Mouse (Mus musculus) midbrain, embryonic 12.5 days (tissue): ENCODE results near the gene Ncf4. TPM values are rescaled to one million over a fixed set of nuclear protein-coding genes. Genes with fewer than 3 reads are reported as not detected.

Source experiments
- ATAC-seq: fragments of 200-750 bp; cut with Nextera tagmentation; 2 replicates; pipeline ENCODE4 v1.8.0; 2017; ENCODE audit warnings: low read depth, moderate TSS enrichment, moderate library complexity; ENCODE audit not compliant: low FRiP score
- H3K27ac ChIP-seq: fragments of 300-500 bp; sonication (generic); replicated peaks from 2 replicates; pipeline ENCODE4 v1.5.1; 2016; ENCODE audit warnings: mild to moderate bottlenecking
- H3K27me3 ChIP-seq: fragments of 300-500 bp; sonication (generic); 2 replicates; pipeline ENCODE4 v1.6.1; 2016; ENCODE audit warnings: mild to moderate bottlenecking
- H3K36me3 ChIP-seq: fragments of 300-500 bp; sonication (generic); 2 replicates; pipeline ENCODE4 v1.6.1; 2016
- H3K4me1 ChIP-seq: fragments of 300-500 bp; sonication (generic); 2 replicates; pipeline ENCODE4 v1.6.1; 2016
- H3K4me2 ChIP-seq: fragments of 300-500 bp; sonication (generic); replicated peaks from 2 replicates; pipeline ENCODE4 v1.6.1; 2016; ENCODE audit warnings: mild to moderate bottlenecking, moderate library complexity
- H3K4me3 ChIP-seq: fragments of 300-500 bp; sonication (generic); 2 replicates; pipeline ENCODE4 v1.5.1; 2016; ENCODE audit warnings: mild to moderate bottlenecking
- H3K9ac ChIP-seq: fragments of 300-500 bp; sonication (generic); replicated peaks from 2 replicates; pipeline ENCODE4 v1.6.1; 2016; ENCODE audit warnings: mild to moderate bottlenecking, moderate library complexity
- H3K9me3 ChIP-seq: fragments of 300-500 bp; sonication (generic); 2 replicates; pipeline ENCODE4 v1.6.1; 2016; ENCODE audit warnings: mild to moderate bottlenecking
- WGBS: fragments of 180-500 bp; shearing (Covaris S2); methylation state at CpG from one replicate; pipeline ENCODE4 v1.1.7; 2016; 5-methylcytosine and 5-hydroxymethylcytosine counted together
- polyA plus RNA-seq: library from polyadenylated mRNA; unstranded; fragments of >200 nt; fragmentation: Nextera tagmentation; extraction: Ambion mirVana; gene quantifications from 2 replicates; pipeline ENCODE4 v1.2.1, GENCODE M21; 2016

Ncf4 gene
- 3.7 and 4.6 TPM in 2 replicates for polyA plus RNA-seq

- H3K4me2 ChIP-seq, result no peak within 1 kb of the TSS
- no peak for ATAC-seq
- no peak within 1 kb of the TSS for H3K9ac ChIP-seq
- H3K27ac ChIP-seq, result no peak within 1 kb of the TSS
- H3K4me3 ChIP-seq, result no peak within 1 kb of the TSS
- peaks cover 6% of the 10 kb centered on the region; the same call in 1 of the 2 replicates for H3K27me3 ChIP-seq
- H3K4me1 ChIP-seq, result no peaks in the 10 kb centered on the region
- 74% methylated on average over 7 of the region's 7 CpGs for WGBS
- no peaks in the 10 kb centered on the region for H3K9me3 ChIP-seq
- no peaks in the 10 kb centered on the region for H3K36me3 ChIP-seq
Observed at GRCm38 (mm10) chr15:78244695-78245492, at the start of gene Ncf4. Gene Ncf4 (plus strand): TSS chr15:78244801.

- WGBS, result 83% methylated on average over 28 of the region's 28 CpGs
- ATAC-seq, result no peak
- H3K9ac ChIP-seq, result no peak overlapping the region
Observed at GRCm38 (mm10) chr15:78195096-78195880, 49.3 kb upstream of the Ncf4 start.

GRCm38 (mm10) chr15:78204053-78204847 lies 40.4 kb upstream of the Ncf4 start:
- no peaks in the 10 kb centered on the region for H3K36me3 ChIP-seq
- peaks cover 54% of the 10 kb centered on the region for H3K27me3 ChIP-seq
- H3K4me2 ChIP-seq, result peak overlapping the region; percentile 62
- no peak overlapping the region for H3K27ac ChIP-seq
- H3K4me3 ChIP-seq, result peak overlapping the region; percentile 37
- H3K4me1 ChIP-seq, result peaks cover 10% of the 10 kb centered on the region; the same call in 1 of the 2 replicates
- peak overlapping the region; percentile 41; the same call in 1 of the 2 replicates for H3K9ac ChIP-seq
- peak; percentile 63; the same call in 1 of the 2 replicates for ATAC-seq
- 1% methylated on average over 41 of the region's 41 CpGs for WGBS
- no peaks in the 10 kb centered on the region for H3K9me3 ChIP-seq

More at GRCm38 (mm10) chr15:78195096-78195880, 49.3 kb upstream of the Ncf4 start:
- no peak overlapping the region for H3K27ac ChIP-seq
- no peaks in the 10 kb centered on the region for H3K9me3 ChIP-seq
- H3K36me3 ChIP-seq, result no peaks in the 10 kb centered on the region
- no peak overlapping the region for H3K4me3 ChIP-seq
- no peak overlapping the region for H3K4me2 ChIP-seq
- H3K27me3 ChIP-seq, result no peaks in the 10 kb centered on the region
- no peaks in the 10 kb centered on the region for H3K4me1 ChIP-seq

GRCm38 (mm10) chr15:78205192-78205591 lies 39.4 kb upstream of the Ncf4 start:
- Histone ChIP-seq H3K36me3 (no peaks in the 10 kb centered on the region), H3K4me2 (no peak overlapping the region), H3K4me3 (no peak overlapping the region), H3K27me3 (peaks cover 54% of the 10 kb centered on the region), H3K9me3 (no peaks in the 10 kb centered on the region), H3K4me1 (peaks cover 10% of the 10 kb centered on the region; the same call in 1 of the 2 replicates), H3K9ac (no peak overlapping the region), H3K27ac (no peak overlapping the region)
- ATAC-seq, result no peak
- 40% methylated on average over 3 of the region's 3 CpGs for WGBS

- Histone ChIP-seq H3K4me2 (no peak within 1 kb of the TSS), H3K4me3 (no peak within 1 kb of the TSS), H3K27ac (no peak within 1 kb of the TSS), H3K9ac (no peak within 1 kb of the TSS), H3K9me3 (no peaks in the 10 kb centered on the region), H3K4me1 (peaks cover 10% of the 10 kb centered on the region; the same call in 1 of the 2 replicates), H3K36me3 (no peaks in the 10 kb centered on the region), H3K27me3 (peaks cover 51% of the 10 kb centered on the region)
- no peak for ATAC-seq
- WGBS, result 88% methylated on average over 7 of the region's 7 CpGs
Observed at GRCm38 (mm10) chr15:78206312-78206711, 38.3 kb upstream of the Ncf4 start, which contains the start of gene Pvalb. Gene Pvalb (minus strand): TSS chr15:78206400.

GRCm38 (mm10) chr15:78210203-78210602 lies 34.4 kb upstream of the Ncf4 start:
- Histone ChIP-seq H3K36me3 (no peaks in the 10 kb centered on the region), H3K4me1 (no peaks in the 10 kb centered on the region), H3K9me3 (no peaks in the 10 kb centered on the region), H3K4me2 (no peak overlapping the region), H3K4me3 (no peak overlapping the region), H3K27me3 (peaks cover 12% of the 10 kb centered on the region), H3K9ac (no peak overlapping the region), H3K27ac (no peak overlapping the region)
- ATAC-seq, result no peak
- WGBS, result 89% methylated on average over 4 of the region's 4 CpGs

- Histone ChIP-seq H3K4me1 (no peaks in the 10 kb centered on the region), H3K36me3 (no peaks in the 10 kb centered on the region), H3K9ac (no peak overlapping the region), H3K9me3 (no peaks in the 10 kb centered on the region), H3K27me3 (peaks cover under 1% of the 10 kb centered on the region; the same call in 1 of the 2 replicates), H3K4me3 (no peak overlapping the region), H3K27ac (no peak overlapping the region), H3K4me2 (no peak overlapping the region)
- no peak for ATAC-seq
- 81% methylated on average over 8 of the region's 8 CpGs for WGBS
Observed at GRCm38 (mm10) chr15:78211367-78211766, 33.2 kb upstream of the Ncf4 start.

GRCm38 (mm10) chr15:78215269-78215668 lies 29.3 kb upstream of the Ncf4 start:
- Histone ChIP-seq H3K36me3 (no peaks in the 10 kb centered on the region), H3K4me3 (no peak overlapping the region), H3K27me3 (no peaks in the 10 kb centered on the region), H3K4me2 (no peak overlapping the region), H3K9me3 (no peaks in the 10 kb centered on the region), H3K4me1 (no peaks in the 10 kb centered on the region), H3K27ac (no peak overlapping the region), H3K9ac (no peak overlapping the region)
- WGBS, result 82% methylated on average over 9 of the region's 9 CpGs
- ATAC-seq, result no peak

GRCm38 (mm10) chr15:78227816-78228215 lies 16.8 kb upstream of the Ncf4 start:
- Histone ChIP-seq H3K4me2 (no peak overlapping the region), H3K4me3 (no peak overlapping the region), H3K27ac (no peak overlapping the region), H3K4me1 (no peaks in the 10 kb centered on the region; the same call in 1 of the 2 replicates), H3K9ac (no peak overlapping the region), H3K27me3 (no peaks in the 10 kb centered on the region), H3K36me3 (no peaks in the 10 kb centered on the region), H3K9me3 (no peaks in the 10 kb centered on the region)
- ATAC-seq, result no peak
- 83% methylated on average over 12 of the region's 12 CpGs for WGBS

GRCm38 (mm10) chr15:78231346-78232331 lies 13.0 kb upstream of the Ncf4 start:
- H3K36me3 ChIP-seq, result no peaks in the 10 kb centered on the region
- 0 out of 2 replicates have a peak overlapping the region, but pooled peaks have one; percentile 7 for H3K4me2 ChIP-seq
- no peak overlapping the region for H3K9ac ChIP-seq
- no peaks in the 10 kb centered on the region for H3K9me3 ChIP-seq
- ATAC-seq, result peak; percentile 49; the same call in 1 of the 2 replicates
- H3K4me1 ChIP-seq, result no peaks in the 10 kb centered on the region; the same call in 1 of the 2 replicates
- WGBS, result 37% methylated on average over 13 of the region's 13 CpGs
- H3K27me3 ChIP-seq, result peaks cover 7% of the 10 kb centered on the region
- H3K4me3 ChIP-seq, result no peak overlapping the region
- H3K27ac ChIP-seq, result no peak overlapping the region
